Mouse (Mus musculus) cerebellum, adult 11-12 months (tissue): ENCODE results near the gene Dis3.
A peak's percentile ranks its signal among the peaks of the same experiment; 100 is the strongest.

Source experiments
- DNase-seq: peaks from one replicate; pipeline ENCODE4 v3.0.0; 2022

Dis3 gene

GRCm38 (mm10) chr14:99099267-99099966, at the start of gene Dis3, which contains the start of gene Pibf1:
Gene Dis3 (minus strand): TSS chr14:99099770.
Gene Pibf1 (plus strand): TSS chr14:99099424.
- DNase-seq = peak; percentile 99

GRCm38 (mm10) chr14:99146841-99147240, 47.3 kb upstream of the Dis3 start:
- no peak for DNase-seq

GRCm38 (mm10) chr14:99141786-99142633, 42.4 kb upstream of the Dis3 start:
- DNase-seq = peak; percentile 64

- peak; percentile 20 for DNase-seq
Observed at GRCm38 (mm10) chr14:99140036-99140435, 40.5 kb upstream of the Dis3 start.

GRCm38 (mm10) chr14:99136297-99136696, 36.7 kb upstream of the Dis3 start:
- no peak for DNase-seq

- DNase-seq = no peak
Observed at GRCm38 (mm10) chr14:99135761-99136160, 36.2 kb upstream of the Dis3 start.

GRCm38 (mm10) chr14:99134048-99134447, 34.5 kb upstream of the Dis3 start:
- DNase-seq = no peak

- DNase-seq = no peak
Observed at GRCm38 (mm10) chr14:99129050-99129449, 29.5 kb upstream of the Dis3 start.

GRCm38 (mm10) chr14:99127509-99127908, 27.9 kb upstream of the Dis3 start:
- DNase-seq = no peak

- DNase-seq = no peak
Observed at GRCm38 (mm10) chr14:99126713-99127112, 27.1 kb upstream of the Dis3 start.

- DNase-seq = no peak
Observed at GRCm38 (mm10) chr14:99124076-99124475, 24.5 kb upstream of the Dis3 start.

GRCm38 (mm10) chr14:99121584-99122339, 22.2 kb upstream of the Dis3 start:
- DNase-seq = no peak

- no peak for DNase-seq
Observed at GRCm38 (mm10) chr14:99117576-99117975, 18.0 kb upstream of the Dis3 start.

GRCm38 (mm10) chr14:99108762-99109161, 9.2 kb upstream of the Dis3 start:
- DNase-seq = no peak

- no peak for DNase-seq
Observed at GRCm38 (mm10) chr14:99107631-99108187, 8.1 kb upstream of the Dis3 start.

- no peak for DNase-seq
Observed at GRCm38 (mm10) chr14:99106671-99107070, 7.1 kb upstream of the Dis3 start.

GRCm38 (mm10) chr14:99104542-99105123, 5.1 kb upstream of the Dis3 start:
- DNase-seq = no peak

GRCm38 (mm10) chr14:99103050-99103449, 3.5 kb upstream of the Dis3 start:
- no peak for DNase-seq

- DNase-seq = no peak
Observed at GRCm38 (mm10) chr14:99099967-99100587, 507 bp upstream of the Dis3 start.

- DNase-seq = no peak
Observed at GRCm38 (mm10) chr14:99088947-99089346, 10.6 kb downstream of the Dis3 start.

GRCm38 (mm10) chr14:99071146-99071545, 28.4 kb downstream of the Dis3 start:
- DNase-seq = no peak

- DNase-seq = no peak
Observed at GRCm38 (mm10) chr14:99063091-99063490, 36.5 kb downstream of the Dis3 start.
